Mouse (Mus musculus) layer of hippocampus, adult 9-11 months (tissue): ENCODE data around the gene Tef.

Experiments
- DNase-seq: peaks from one replicate; pipeline ENCODE4 v3.0.0; 2022

The Tef gene

DNA sequence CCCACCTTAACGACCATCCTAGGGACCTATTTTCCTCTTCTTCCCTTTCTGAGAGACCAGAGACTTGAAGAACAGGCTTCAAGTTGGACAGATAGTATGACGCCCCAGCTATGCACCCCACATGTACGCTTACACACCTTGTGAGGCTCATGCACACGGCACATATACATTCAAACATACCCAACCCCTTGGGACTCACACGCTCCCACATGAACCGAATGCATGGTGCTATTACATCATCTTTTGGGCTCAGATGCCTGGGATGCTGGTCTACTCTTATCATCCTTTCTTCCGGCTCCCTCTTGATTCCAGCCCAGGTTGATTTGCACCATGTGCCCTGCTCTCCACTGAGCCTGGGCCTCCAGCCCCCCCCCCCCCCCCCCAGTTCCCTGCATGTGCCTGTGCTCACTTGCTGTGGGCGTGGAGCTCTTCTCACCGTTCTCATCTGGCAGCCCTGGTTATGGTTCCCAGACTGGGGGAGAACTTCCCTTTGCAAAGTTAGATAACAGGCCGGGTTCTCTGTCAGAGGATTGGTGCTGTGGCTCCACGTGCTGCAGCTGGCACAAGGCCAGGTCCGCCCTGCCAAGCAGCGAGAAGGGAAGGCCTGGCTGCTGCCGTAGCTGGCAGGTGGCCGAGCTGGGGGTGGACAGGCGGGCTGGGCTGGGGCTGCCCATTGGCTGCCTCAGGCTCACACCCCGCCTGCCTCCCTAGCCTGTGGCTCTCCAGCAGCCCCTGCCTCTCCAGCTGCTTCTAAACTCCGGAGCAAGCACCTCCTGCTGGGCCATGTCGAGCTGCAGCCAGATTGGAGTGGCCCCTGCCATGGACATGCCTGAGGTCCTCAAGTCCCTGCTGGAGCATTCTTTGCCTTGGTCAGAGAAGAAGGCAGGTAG is at the start of gene Tef:
Tef (plus strand) TSS at position 421 of the 890 bp plus-strand sequence.
- DNase-seq: peak; percentile 100

- DNase-seq: no peak
Measured at GRCm38 (mm10) chr15:81753669-81754068, 48.6 kb upstream of the Tef start.

- no peak for DNase-seq
Measured at GRCm38 (mm10) chr15:81758701-81759100, 43.5 kb upstream of the Tef start.

GRCm38 (mm10) chr15:81759542-81759941 is 42.7 kb upstream of the Tef start:
- DNase-seq: no peak

DNA sequence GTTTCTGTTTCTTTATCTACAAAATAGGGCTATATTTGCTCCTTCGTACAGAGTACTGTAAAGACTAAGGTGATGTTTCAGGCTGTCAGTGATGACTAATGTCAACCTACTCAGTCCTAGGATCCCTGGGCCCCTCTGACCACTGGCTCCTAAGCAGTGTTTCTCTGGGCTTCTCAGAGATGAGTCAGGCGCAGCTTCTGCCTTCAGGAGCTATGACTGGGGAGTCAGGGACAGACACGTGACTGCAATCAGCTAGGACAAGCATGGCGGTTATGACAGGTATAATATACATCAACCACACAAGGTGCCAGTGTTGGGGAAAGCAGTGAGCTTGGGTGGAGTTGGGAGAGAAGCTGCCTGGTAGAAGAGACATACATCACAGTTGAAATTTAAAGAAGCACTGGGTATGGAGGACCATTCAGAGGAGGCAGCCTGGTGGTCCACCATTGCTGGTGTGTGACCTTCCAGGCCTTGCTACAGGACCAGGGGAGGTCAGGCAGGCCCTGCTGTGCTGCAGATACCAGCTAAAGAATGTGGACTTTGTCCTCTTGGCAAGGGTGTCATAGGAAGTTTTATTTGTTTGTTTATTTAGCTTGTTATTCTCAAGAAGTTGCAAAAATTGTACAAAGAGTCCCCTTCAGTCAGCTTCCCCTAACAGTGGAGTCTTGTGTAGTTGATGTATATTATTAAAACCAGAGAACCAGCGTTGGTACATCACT is 41.7 kb upstream of the Tef start:
- no peak for DNase-seq

- no peak for DNase-seq
Measured at GRCm38 (mm10) chr15:81761381-81761780, 40.8 kb upstream of the Tef start.

DNA sequence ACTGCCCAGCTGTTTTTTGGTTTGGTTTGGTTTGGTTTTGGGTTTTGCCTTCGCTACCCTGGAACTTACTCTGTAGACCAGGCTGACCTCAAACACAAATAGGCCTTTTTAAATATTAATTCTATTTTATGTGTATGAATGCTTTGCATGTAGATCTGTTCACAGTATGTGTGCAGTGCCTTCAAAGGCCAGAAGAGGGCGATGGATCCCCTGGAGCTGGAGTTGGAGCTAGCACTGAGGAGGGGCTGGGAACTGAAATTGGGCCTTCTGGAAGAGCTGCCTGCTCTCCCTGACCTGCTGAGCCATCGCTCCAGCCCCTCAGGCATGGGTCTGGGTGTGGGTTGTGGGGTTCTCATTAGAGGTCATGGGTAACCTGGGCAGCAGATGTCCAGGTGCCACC is 40.3 kb upstream of the Tef start:
- no peak for DNase-seq

- no peak for DNase-seq
Measured at GRCm38 (mm10) chr15:81764573-81764972, 37.6 kb upstream of the Tef start.

DNA sequence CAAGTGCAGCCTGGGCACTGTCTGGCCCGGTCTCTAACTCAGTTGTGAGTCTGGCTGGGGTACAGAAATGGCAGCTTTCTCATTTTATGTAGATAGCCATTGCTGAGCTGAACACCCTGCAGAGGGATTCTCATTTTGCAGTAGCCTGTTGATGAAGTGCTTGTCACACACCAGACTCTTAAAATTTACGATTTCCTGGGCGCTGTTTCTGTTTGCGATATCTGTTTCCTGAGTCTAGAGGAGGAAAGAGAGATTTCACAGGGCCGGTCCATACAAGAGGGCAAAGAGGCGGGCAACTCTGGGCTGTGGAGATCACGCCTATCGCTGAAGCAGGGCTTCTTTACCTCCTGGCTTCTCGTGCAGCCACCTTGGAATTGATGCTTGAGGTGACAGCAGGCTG is 36.6 kb upstream of the Tef start:
- no peak for DNase-seq

DNA sequence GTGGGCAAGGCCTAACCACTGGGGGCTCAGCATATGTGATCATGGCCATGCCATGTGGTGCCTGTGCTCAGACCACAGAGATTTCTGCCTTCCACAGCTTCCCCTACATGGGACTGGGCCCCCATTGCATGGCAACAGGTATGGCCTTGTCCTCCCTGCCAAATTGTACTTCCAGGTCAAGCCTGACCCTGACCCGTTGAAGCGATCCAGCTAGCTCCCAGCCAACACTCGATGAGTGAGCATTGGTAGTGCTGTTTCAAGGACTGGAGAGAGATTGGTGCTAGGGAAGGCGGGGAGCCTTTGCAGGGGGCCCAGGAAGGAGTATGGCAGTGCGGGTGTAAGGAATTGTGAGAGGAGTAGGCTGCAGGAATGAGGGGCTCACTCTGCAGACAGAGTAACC is 35.8 kb upstream of the Tef start:
- DNase-seq: no peak

- DNase-seq: no peak
Measured at GRCm38 (mm10) chr15:81769037-81769436, 33.2 kb upstream of the Tef start.

- DNase-seq: no peak
Measured at GRCm38 (mm10) chr15:81772431-81773120, 29.6 kb upstream of the Tef start.

- no peak for DNase-seq
Measured at GRCm38 (mm10) chr15:81774505-81775171, 27.6 kb upstream of the Tef start.

DNA sequence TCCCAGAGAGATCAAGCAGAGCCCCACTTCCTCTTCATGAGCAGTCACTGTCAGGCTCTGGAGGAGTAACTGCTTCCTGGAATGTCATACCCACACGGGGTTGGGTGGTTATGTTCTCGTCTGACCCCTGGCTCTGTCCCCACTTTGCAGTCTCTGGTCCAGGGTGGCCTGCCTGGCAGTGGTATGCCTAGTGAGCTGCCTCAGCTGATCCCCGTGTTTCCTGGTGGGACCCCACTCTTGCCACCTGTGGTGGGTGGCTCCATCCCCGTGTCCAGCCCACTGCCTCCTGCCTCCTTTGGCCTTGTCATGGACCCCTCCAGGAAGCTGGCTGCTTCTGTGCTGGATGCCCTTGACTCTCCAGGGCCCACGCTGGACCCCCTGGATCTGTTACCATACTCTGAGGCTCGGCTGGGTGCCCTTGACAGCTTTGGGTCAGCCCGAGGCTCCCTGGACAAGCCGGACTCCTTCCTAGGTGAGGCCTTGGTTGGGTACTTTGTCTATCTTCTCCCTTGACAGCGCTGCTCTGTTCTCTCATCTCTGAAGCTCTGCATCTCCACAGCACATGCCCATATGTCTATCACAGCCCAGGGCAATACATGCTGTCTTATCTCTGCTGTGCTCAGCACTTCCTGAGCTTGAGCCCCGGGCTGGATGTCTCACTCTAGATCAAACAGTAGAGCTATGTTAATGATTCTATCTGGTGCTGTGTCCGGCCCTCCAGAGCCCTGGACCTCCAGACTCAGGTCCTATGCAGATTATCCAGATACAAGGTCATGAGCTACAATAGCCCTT is 25.4 kb upstream of the Tef start:
- DNase-seq: no peak

- DNase-seq: peak; percentile 44
Measured at GRCm38 (mm10) chr15:81781816-81782215, 20.4 kb upstream of the Tef start.

DNA sequence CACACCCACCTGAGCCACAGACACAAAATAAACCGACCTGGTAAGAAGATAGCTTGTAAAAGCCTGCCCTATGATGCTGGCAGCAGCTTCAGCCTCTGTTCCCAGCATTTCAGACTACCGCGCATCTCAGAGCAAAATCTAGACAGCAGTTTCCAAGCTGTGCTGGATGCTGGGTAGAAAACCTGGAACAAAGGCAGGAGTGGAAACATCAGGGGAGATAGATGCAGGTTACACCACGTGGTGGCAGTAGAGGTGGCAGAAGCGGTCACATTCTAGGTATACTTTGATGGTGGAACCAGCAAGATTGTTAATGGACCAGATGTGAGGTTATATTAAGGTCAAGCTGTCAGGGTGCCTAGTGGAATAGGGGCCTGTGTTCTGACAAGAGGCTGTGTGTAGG is 17.5 kb upstream of the Tef start:
- no peak for DNase-seq

GRCm38 (mm10) chr15:81785701-81786100 is 16.5 kb upstream of the Tef start:
- no peak for DNase-seq

GRCm38 (mm10) chr15:81787525-81787924 is 14.7 kb upstream of the Tef start:
- no peak for DNase-seq

- no peak for DNase-seq
Measured at GRCm38 (mm10) chr15:81792444-81792843, 9.8 kb upstream of the Tef start.

GRCm38 (mm10) chr15:81796228-81796627 is 6.0 kb upstream of the Tef start:
- DNase-seq: no peak

DNA sequence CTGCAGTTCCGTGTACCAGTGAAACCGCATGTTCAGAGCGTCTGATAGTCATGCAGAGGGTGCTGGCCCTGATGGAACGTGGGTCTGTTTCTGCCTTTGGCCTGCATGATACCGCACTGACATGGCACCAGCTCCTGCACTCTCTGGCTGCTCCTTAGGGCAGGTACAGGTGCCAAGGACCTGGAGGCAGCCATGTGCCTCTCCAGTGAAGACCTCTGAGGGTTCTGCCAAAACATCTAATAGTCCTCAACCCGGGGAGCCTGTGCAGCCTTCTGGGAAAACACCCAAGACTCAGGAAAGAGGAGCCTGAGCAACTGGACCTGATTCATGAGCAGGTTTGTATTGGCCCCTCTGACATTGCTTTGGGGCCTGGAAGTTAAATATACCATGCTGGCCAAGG is 4.4 kb upstream of the Tef start:
- no peak for DNase-seq

GRCm38 (mm10) chr15:81798421-81798820 is 3.8 kb upstream of the Tef start:
- DNase-seq: no peak
